Comparison of ENCODE assay signal across 8 mouse cellular contexts in the genomic region with DNA sequence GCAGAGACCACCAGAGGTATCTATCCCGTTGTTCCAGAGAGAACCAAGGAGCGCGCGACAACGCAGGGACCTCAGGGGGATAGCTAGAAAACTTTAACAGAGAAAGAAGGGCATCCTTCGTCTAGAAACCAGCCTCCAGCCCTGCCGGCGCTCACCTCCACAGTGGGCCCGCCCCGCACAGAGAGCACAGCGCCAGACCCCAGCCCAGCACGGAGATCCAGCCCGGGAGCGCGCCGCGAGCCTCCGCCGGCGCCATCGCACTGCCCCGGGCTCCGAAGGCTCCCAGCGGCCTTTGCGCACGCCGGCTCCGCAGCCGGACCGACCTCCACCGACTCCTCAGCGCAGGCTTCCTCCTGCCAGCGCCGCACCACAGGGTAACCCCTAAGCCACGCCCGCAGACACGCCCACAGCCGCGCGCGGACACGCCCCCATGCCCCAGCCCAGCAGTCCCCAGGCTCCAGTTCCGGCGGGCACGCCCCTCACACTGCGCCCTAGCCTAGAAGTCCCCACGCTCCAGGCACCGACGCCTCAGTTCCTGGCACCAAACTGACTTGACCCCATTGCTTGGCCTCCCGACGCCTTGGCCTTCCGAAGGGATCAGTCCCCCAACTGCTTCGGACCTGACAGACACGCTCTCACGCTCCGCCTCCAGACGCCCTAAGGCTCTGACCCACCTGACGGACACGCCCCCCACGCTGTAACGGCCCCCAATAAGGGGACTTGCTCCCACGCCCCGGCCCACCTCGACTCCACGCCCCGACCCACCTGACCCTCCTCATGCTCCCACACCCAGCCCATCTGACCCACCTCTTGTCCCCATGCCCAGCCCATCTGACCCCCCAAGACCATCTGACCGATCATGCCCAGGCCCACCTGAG. TPM values are rescaled to one million over a fixed set of nuclear protein-coding genes. Genes with fewer than 3 reads are reported as not detected.
DNase-seq lines count a peak whose midpoint lies in the region; ATAC-seq and TF ChIP-seq lines count a peak whose summit lies in the region.
"Not testable (repeated sequence)": the region's sequence is repeated elsewhere in the genome, so short reads cannot be mapped to it uniquely, and the experiment has no call there.

A gene (minus strand): TSS at position 350 of the 878 bp plus-strand sequence.
A gene (minus strand): TSS at position 659 of the 878 bp plus-strand sequence.

- not testable (repeated sequence) for TF ChIP-seq POLR2A in cortical plate, adult 2 months (IDR thresholded peaks at IDR 0.05; ENCODE audit: extremely low read depth, insufficient read depth, low read length)

- not testable (repeated sequence) for H3K4me1 ChIP-seq in cortical plate, adult 2 months (ENCODE audit: control insufficient read depth, insufficient read depth, low read length); hindbrain, embryonic 14.5 days (replicated peaks; ENCODE audit: control insufficient read depth, insufficient read depth, low read length); limb, embryonic 10.5 days; megakaryocyte, embryonic 14.5 days

- ATAC-seq in hindbrain, embryonic 14.5 days (ENCODE audit: low FRiP score) = peak; percentile 96

- H3K27ac ChIP-seq in cortical plate, adult 2 months (ENCODE audit: insufficient read depth, low read length); hindbrain, embryonic 14.5 days: not testable (repeated sequence)
- H3K27ac ChIP-seq in gastrocnemius, adult 2 months = peak within 1 kb of the TSS; percentile 90
- H3K27ac ChIP-seq in limb, embryonic 10.5 days = peak within 1 kb of the TSS; percentile 84

- WGBS in hindbrain, embryonic 14.5 days = under 1% methylated on average over 42 of the region's 67 CpGs
- 2% methylated on average over 54 of the region's 67 CpGs for WGBS in limb, embryonic 10.5 days

- peak within 1 kb of the TSS; percentile 63 for H3K4me2 ChIP-seq in hindbrain, embryonic 14.5 days (replicated peaks)

- H3K9me3 ChIP-seq in hindbrain, embryonic 14.5 days (ENCODE audit: control insufficient read depth, low read length); limb, embryonic 10.5 days (replicated peaks); megakaryocyte, embryonic 14.5 days: not testable (repeated sequence)

- not testable (repeated sequence) for H3K27me3 ChIP-seq in hindbrain, embryonic 14.5 days (ENCODE audit: control insufficient read depth, insufficient read depth, low read length); limb, embryonic 10.5 days (ENCODE audit: low read depth, poor library complexity, severe bottlenecking); megakaryocyte, embryonic 14.5 days (replicated peaks)

- H3K4me3 ChIP-seq in cortical plate, adult 2 months (ENCODE audit: insufficient read depth, low read length) = peak within 1 kb of the TSS; percentile 54
- H3K4me3 ChIP-seq in gastrocnemius, adult 2 months = peak within 1 kb of the TSS; percentile 80
- H3K4me3 ChIP-seq in hindbrain, embryonic 14.5 days (replicated peaks; ENCODE audit: low read length) = peak within 1 kb of the TSS; percentile 43
- peak within 1 kb of the TSS; percentile 55 for H3K4me3 ChIP-seq in limb, embryonic 10.5 days
- H3K4me3 ChIP-seq in megakaryocyte, embryonic 14.5 days (replicated peaks) = peak within 1 kb of the TSS; percentile 86

- intact Hi-C loops in gastrocnemius, adult 2 months (cut with DNase I) = not testable (repeated sequence)

- H3K36me3 ChIP-seq in hindbrain, embryonic 14.5 days (replicated peaks; ENCODE audit: control insufficient read depth, insufficient read depth); limb, embryonic 10.5 days; megakaryocyte, embryonic 14.5 days (replicated peaks; ENCODE audit: low read length): not testable (repeated sequence)

- H3K9ac ChIP-seq in hindbrain, embryonic 14.5 days = peak within 1 kb of the TSS; percentile 63

- peak; percentile 25 for DNase-seq in R1 (ENCODE audit: low read depth, low spot score)
- peak; percentile 59 for DNase-seq in gastrocnemius, adult 2 months
- not testable (repeated sequence) for DNase-seq in hindbrain, embryonic 14.5 days (ENCODE audit: low spot score)
- peak; percentile 56 for DNase-seq in limb, embryonic 10.5 days (ENCODE audit: low spot score)
- DNase-seq in retina, embryonic 14.5 days (ENCODE audit: low spot score) = peak; percentile 61
- DNase-seq in yolk sac, embryonic 10.5 days (ENCODE audit: low spot score) = peak; percentile 31

- not testable (repeated sequence) for TF ChIP-seq CTCF in cortical plate, adult 2 months (IDR thresholded peaks at IDR 0.05; ENCODE audit: extremely low read depth, insufficient read depth, low read length); gastrocnemius, adult 2 months (IDR thresholded peaks at IDR 0.05)

RNA-seq across cellular contexts. Expression of the first gene that starts in this region (rescaled TPM):
- polyA plus RNA-seq in cortical plate, adult 2 months (2012; rRNA removed) = 0.71 and 1.1 TPM in 2 replicates
- under 1 TPM in 1 of 2 experiments, not detected in 1; 0.38 TPM for total RNA-seq in gastrocnemius, adult 2 months (2021)
- 0.12 and 0.27 TPM in 2 replicates for polyA plus RNA-seq in hindbrain, embryonic 14.5 days (2014; fragmentation: Nextera tagmentation; extraction: Ambion mirVana)
- not detected in 2 replicates for polyA plus RNA-seq in limb, embryonic 10.5 days (2016; fragmentation: Nextera tagmentation; extraction: Ambion mirVana)
- not detected in 2 replicates for polyA plus RNA-seq in megakaryocyte, embryonic 14.5 days (2012; ENCODE audit: insufficient read depth, low replicate concordance)

RNA-seq across cellular contexts. Expression of the second gene that starts in this region (rescaled TPM):
- 15.6 and 17.0 TPM in 2 replicates for polyA plus RNA-seq in cortical plate, adult 2 months (2012; rRNA removed)
- 10 to 100 TPM; 14.1 to 16.9 TPM for total RNA-seq in gastrocnemius, adult 2 months (2021)
- polyA plus RNA-seq in hindbrain, embryonic 14.5 days (2014; fragmentation: Nextera tagmentation; extraction: Ambion mirVana) = 18.7 and 20.0 TPM in 2 replicates
- polyA plus RNA-seq in limb, embryonic 10.5 days (2016; fragmentation: Nextera tagmentation; extraction: Ambion mirVana) = 24.0 and 27.0 TPM in 2 replicates
- polyA plus RNA-seq in megakaryocyte, embryonic 14.5 days (2012; ENCODE audit: insufficient read depth, low replicate concordance) = 29.1 and 88.8 TPM in 2 replicates
